Comparison of ENCODE assay signal across 10 mouse cellular contexts in the genomic region with DNA sequence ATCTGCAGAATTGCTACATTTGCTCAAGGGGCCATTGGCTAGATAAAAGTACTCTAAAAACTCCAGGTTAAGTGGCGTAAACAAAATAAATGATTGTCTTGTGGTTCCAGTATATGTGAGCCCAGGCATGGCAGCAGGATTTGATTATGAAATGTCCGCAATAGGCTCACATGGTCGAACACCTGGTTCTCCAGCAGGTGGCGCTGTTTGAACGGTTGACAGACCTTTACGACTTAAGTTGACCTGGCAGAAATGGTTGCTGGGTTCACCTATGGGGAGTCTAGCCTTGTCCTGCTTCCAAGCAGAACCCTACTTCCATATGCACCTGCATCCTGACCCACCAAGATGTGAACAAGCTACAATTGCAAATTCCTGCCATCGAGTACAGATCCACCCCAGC. TPM values are rescaled to one million over a fixed set of nuclear protein-coding genes. Genes with fewer than 3 reads are reported as not detected.
DNase-seq lines count a peak whose midpoint lies in the region; ATAC-seq and TF ChIP-seq lines count a peak whose summit lies in the region.
"Had no signal": no experiment of that assay in that cellular context is flagged by ENCODE, and none has a peak within 500 bp of the region (broad histone marks: within the 10 kb centered on the region; RNA-seq: fewer than 3 reads in every experiment).

No protein-coding gene starts in this region.

- no peaks in the 10 kb centered on the region for H3K36me3 ChIP-seq in liver, embryonic 13.5 days
- no peaks in the 10 kb centered on the region for H3K36me3 ChIP-seq in splenic B cell, adult 2 months (ENCODE audit: control insufficient read depth, insufficient read depth, low read length, poor library complexity, severe bottlenecking)
- H3K36me3 ChIP-seq: embryonic facial prominence, embryonic 15.5 days; liver, embryonic 15.5 days had no signal

- DNase-seq in heart, postnatal 14 days = peak; percentile 31 to 52
- no peak for DNase-seq in heart, postnatal 25 days (ENCODE audit: low spot score)
- peak; percentile 76 for DNase-seq in A20 (ENCODE audit: low read depth, low spot score)
- DNase-seq in Muller cell, postnatal 12 days (ENCODE audit: inconsistent ontology term) = peak; percentile 6
- DNase-seq in liver, embryonic 13.5 days = peak; percentile 48
- peak; percentile 77 for DNase-seq in splenic B cell, adult 2 months (ENCODE audit: low read depth, low spot score)
- no peak for DNase-seq in right cerebral cortex, adult 18-20 months

- no peak for TF ChIP-seq POLR2A in cortical plate, adult 2 months (IDR thresholded peaks at IDR 0.05; ENCODE audit: extremely low read depth, insufficient read depth, low read length)

- H3K4me1 ChIP-seq in cortical plate, adult 2 months (ENCODE audit: control insufficient read depth, insufficient read depth, low read length) = no peaks in the 10 kb centered on the region
- no peaks in the 10 kb centered on the region for H3K4me1 ChIP-seq in liver, embryonic 13.5 days (replicated peaks)
- H3K4me1 ChIP-seq: liver, embryonic 15.5 days had no signal

- no peaks in the 10 kb centered on the region for H3K9me3 ChIP-seq in liver, embryonic 13.5 days (replicated peaks)
- H3K9me3 ChIP-seq: embryonic facial prominence, embryonic 15.5 days; liver, embryonic 15.5 days had no signal

- 34% methylated on average over 7 of the region's 7 CpGs for WGBS in liver, embryonic 13.5 days (ENCODE audit: insufficient replicate concordance)

- no peak overlapping the region for H3K4me3 ChIP-seq in cortical plate, adult 2 months (ENCODE audit: insufficient read depth, low read length)
- H3K4me3 ChIP-seq in liver, embryonic 13.5 days (replicated peaks) = no peak overlapping the region
- H3K4me3 ChIP-seq: embryonic facial prominence, embryonic 15.5 days; liver, embryonic 15.5 days had no signal

- no peak overlapping the region for H3K27ac ChIP-seq in cortical plate, adult 2 months (ENCODE audit: insufficient read depth, low read length)
- no peak overlapping the region for H3K27ac ChIP-seq in liver, embryonic 13.5 days
- H3K27ac ChIP-seq: embryonic facial prominence, embryonic 15.5 days; liver, embryonic 15.5 days had no signal

- H3K27me3 ChIP-seq in liver, embryonic 13.5 days = peaks cover 16% of the 10 kb centered on the region
- H3K27me3 ChIP-seq in splenic B cell, adult 2 months (ENCODE audit: control insufficient read depth, insufficient read depth, low read length, poor library complexity, severe bottlenecking) = no peaks in the 10 kb centered on the region; the same call in 1 of the 2 replicates

- intact Hi-C loops in heart, postnatal 14 days (cut with DNase I) = no loop called here
- intact Hi-C loops in heart, postnatal 25 days (cut with DNase I) = no loop called here

- TF ChIP-seq CTCF in cortical plate, adult 2 months (IDR thresholded peaks at IDR 0.05; ENCODE audit: extremely low read depth, insufficient read depth, low read length) = peak; percentile 45

- H3K4me2 ChIP-seq in liver, embryonic 13.5 days = no peak overlapping the region
- H3K4me2 ChIP-seq: embryonic facial prominence, embryonic 15.5 days; liver, embryonic 15.5 days had no signal

- H3K9ac ChIP-seq in liver, embryonic 13.5 days = no peak overlapping the region
- H3K9ac ChIP-seq: embryonic facial prominence, embryonic 15.5 days; liver, embryonic 15.5 days had no signal

- ATAC-seq in liver, embryonic 13.5 days (ENCODE audit: low read depth) = no peak

RNA-seq across cellular contexts. Expression of a gene that starts 21.7 kb away (rescaled TPM):
- total RNA-seq in heart, postnatal 14 days (2021) = 10 to 100 TPM; 17.0 to 18.3 TPM
- total RNA-seq in heart, postnatal 25 days (2021) = 10 to 100 TPM; 17.6 to 19.5 TPM
- polyA plus RNA-seq in cortical plate, adult 2 months (2012; rRNA removed) = 8.3 and 9.0 TPM in 2 replicates
- polyA plus RNA-seq in liver, embryonic 13.5 days (2015; fragmentation: Nextera tagmentation; extraction: Ambion mirVana) = 18.4 and 19.4 TPM in 2 replicates

Comparison
In these comparisons a context has a peak if more than half of its experiments do, and no peak if none do; other contexts are left out.
1. DNase-seq: peak in heart, postnatal 14 days (2 of 2), A20 (single experiment), Muller cell, postnatal 12 days (single experiment), liver, embryonic 13.5 days (single experiment) and splenic B cell, adult 2 months (single experiment); none in heart, postnatal 25 days (single experiment) and right cerebral cortex, adult 18-20 months (single experiment).